Mouse (Mus musculus) cortical plate, adult 2 months (tissue): ENCODE data around the gene Acss3.

Experiments
- CTCF ChIP-seq: fragments of 200-500 bp; IDR thresholded peaks from 2 replicates; pipeline ENCODE4 v1.5.1; 2011; ENCODE audit warnings: mild to moderate bottlenecking, control low read depth, low read length; ENCODE audit not compliant: insufficient read depth; ENCODE audit errors: extremely low read depth
- POLR2A ChIP-seq: fragments of 200-500 bp; IDR thresholded peaks from 2 replicates; pipeline ENCODE4 v1.6.1; 2011; ENCODE audit warnings: mild to moderate bottlenecking, low read length, control low read depth; ENCODE audit not compliant: insufficient read depth; ENCODE audit errors: extremely low read depth

DNA sequence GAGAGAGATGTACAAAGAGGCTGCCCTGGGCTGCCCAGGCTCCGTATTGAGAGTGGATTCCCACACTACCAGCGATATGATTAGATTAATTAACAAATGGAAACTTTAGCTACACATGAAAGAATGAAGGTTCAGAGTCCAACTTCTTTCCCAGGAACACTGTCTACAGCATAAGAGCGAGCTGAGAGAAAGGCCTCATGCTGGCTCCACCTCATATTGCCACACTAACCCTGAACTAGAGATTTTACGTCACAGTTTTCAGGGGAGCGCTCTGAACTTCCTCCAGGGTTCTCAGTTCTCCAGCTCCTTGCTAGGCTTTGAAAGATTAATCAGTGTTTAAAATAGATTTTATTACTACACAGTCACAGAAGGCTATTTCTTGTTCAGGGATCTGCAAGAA lies 182.1 kb downstream of the Acss3 start:
- TF ChIP-seq POLR2A, result no peak
- no peak for TF ChIP-seq CTCF
